ENCODE assay signal across 20 mouse cellular contexts in the genomic region with DNA sequence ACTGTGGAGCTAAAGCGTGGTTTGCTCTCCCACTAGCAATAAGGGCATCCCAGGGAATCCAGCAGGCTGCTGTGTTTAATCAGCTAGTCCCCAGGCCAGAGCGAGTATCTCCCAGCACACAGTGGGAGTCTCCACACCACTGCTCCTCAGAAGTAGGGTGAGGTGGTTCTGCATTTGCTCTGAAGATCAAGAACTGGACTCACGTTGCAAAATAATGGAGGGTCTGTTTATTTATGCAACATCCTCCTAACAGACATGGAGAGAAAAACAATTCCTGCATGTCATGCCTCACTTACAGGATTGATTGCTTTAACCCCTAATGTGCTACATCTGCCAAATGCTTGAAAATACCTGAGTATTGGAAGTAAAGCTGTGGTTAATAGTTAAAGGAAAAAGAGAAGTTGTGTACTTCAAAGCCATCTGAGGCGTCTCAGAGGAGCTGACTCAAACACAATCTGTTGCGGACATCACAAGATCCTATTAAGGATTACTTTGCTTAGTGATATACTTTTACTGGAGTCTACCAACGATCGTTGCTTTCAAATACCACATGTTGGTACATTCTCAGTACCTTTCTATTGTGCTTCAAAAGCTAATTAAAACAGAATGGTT. TPM values are rescaled to one million over a fixed set of nuclear protein-coding genes. Genes with fewer than 3 reads are reported as not detected.
A peak's percentile ranks its signal among the peaks of the same experiment; 100 is the strongest.
DNase-seq lines count a peak whose midpoint lies in the region; ATAC-seq and TF ChIP-seq lines count a peak whose summit lies in the region.
"Had no signal": no experiment of that assay in that cellular context is flagged by ENCODE, and none has a peak within 500 bp of the region (broad histone marks: within the 10 kb centered on the region; RNA-seq: fewer than 3 reads in every experiment).

No protein-coding gene starts in this region.

- no peak for TF ChIP-seq EP300 in heart, adult 2 months (IDR thresholded peaks at IDR 0.05; ENCODE audit: insufficient read depth, low read depth, low read length)

- TF ChIP-seq POLR2A in heart, adult 2 months (IDR thresholded peaks at IDR 0.05; ENCODE audit: insufficient read depth, low read depth, low read length) = no peak

- peaks cover 2% of the 10 kb centered on the region for H3K4me1 ChIP-seq in heart, adult 2 months (ENCODE audit: control insufficient read depth, insufficient read depth, low read length)

- no peak overlapping the region for H3K27ac ChIP-seq in heart, adult 2 months
- peak overlapping the region; percentile 80 for H3K27ac ChIP-seq in layer of hippocampus, adult 2 months
- H3K27ac ChIP-seq: embryonic facial prominence, embryonic 12.5 days; heart, embryonic 10.5 days; hindbrain, embryonic 10.5 days; limb, embryonic 15.5 days; neural tube, embryonic 12.5 days had no signal

- peak; percentile 67 for DNase-seq in heart, adult 11 months
- DNase-seq in heart, adult 2 months = no peak
- no peak for DNase-seq in layer of hippocampus, adult 2 months (ENCODE audit: low spot score in 2 of 2)
- DNase-seq in layer of hippocampus, postnatal 14 days (ENCODE audit: low spot score in 2 of 2) = no peak
- no peak for DNase-seq in cerebellum, postnatal 25 days
- DNase-seq: adrenal gland, postnatal 14 days; cerebellum, adult 11-12 months; cerebellum, postnatal 36 days; gastrocnemius, postnatal 14 days; lung, postnatal 14 days; thymus, postnatal 14 days had no signal

- intact Hi-C loops in heart, adult 2 months (cut with DNase I) = loop anchor here (5.0 kb wide), 2 partner anchors 158 to 583 kb away; partner anchors contain the start of gene Ap3b1

- H3K79me2 ChIP-seq in heart, adult 2 months (replicated peaks; ENCODE audit: control insufficient read depth, insufficient read depth, low read length) = no peaks in the 10 kb centered on the region

- no peak overlapping the region for H3K9ac ChIP-seq in heart, adult 2 months (ENCODE audit: low read depth, low read length)
- H3K9ac ChIP-seq: embryonic facial prominence, embryonic 12.5 days; limb, embryonic 15.5 days; neural tube, embryonic 12.5 days had no signal

- TF ChIP-seq CTCF in heart, adult 2 months (IDR thresholded peaks at IDR 0.05) = no peak
- no peak for TF ChIP-seq CTCF in layer of hippocampus, adult 2 months (conservative IDR thresholded peaks at IDR 0.05)

- ATAC-seq in common myeloid progenitor, adult 5-6 weeks (replicated peaks; ENCODE audit: low read depth, poor library complexity, severe bottlenecking) = 0 out of 2 replicates have a peak, but pooled peaks have one; percentile 9
- ATAC-seq in megakaryocyte progenitor cell, adult 5-6 weeks (replicated peaks; ENCODE audit: poor library complexity) = peak; percentile 30
- ATAC-seq: forebrain, embryonic 14.5 days had no signal

- WGBS in heart, adult 2 months = 79% methylated on average over 7 of the region's 7 CpGs

- no peak overlapping the region for H3K4me3 ChIP-seq in heart, adult 2 months
- peak overlapping the region; percentile 45 for H3K4me3 ChIP-seq in layer of hippocampus, adult 2 months
- H3K4me3 ChIP-seq: embryonic facial prominence, embryonic 12.5 days; heart, embryonic 10.5 days; hindbrain, embryonic 10.5 days; limb, embryonic 15.5 days; neural tube, embryonic 12.5 days had no signal

- no peaks in the 10 kb centered on the region for H3K27me3 ChIP-seq in heart, adult 2 months (ENCODE audit: control insufficient read depth, insufficient read depth, low read length)
- H3K27me3 ChIP-seq: limb, embryonic 15.5 days; neural tube, embryonic 12.5 days had no signal

- no peaks in the 10 kb centered on the region for H3K36me3 ChIP-seq in heart, adult 2 months (ENCODE audit: control insufficient read depth, insufficient read depth, low read length)
- H3K36me3 ChIP-seq: embryonic facial prominence, embryonic 12.5 days; G1E; heart, embryonic 10.5 days; hindbrain, embryonic 10.5 days; limb, embryonic 15.5 days; neural tube, embryonic 12.5 days had no signal

RNA-seq across cellular contexts. Expression of gene Arsb, which starts 2.4 kb away (rescaled TPM):
- total RNA-seq in heart, adult 2 months (2021) = 1 to 10 TPM; 4.6 to 5.7 TPM
- polyA plus RNA-seq in heart, adult 2 months (2012; rRNA removed) = 9.6 and 14.6 TPM in 2 replicates
- total RNA-seq in layer of hippocampus, adult 2 months (2021) = 10 to 100 TPM; 87.0 to 95.3 TPM
- total RNA-seq in layer of hippocampus, postnatal 14 days (2021) = 100 to 1,000 TPM; 106 to 114 TPM
- 7.6 and 10.2 TPM in 2 replicates for total RNA-seq in common myeloid progenitor, adult 5-6 weeks (2017)
- 157 TPM in 2 replicates for total RNA-seq in megakaryocyte progenitor cell, adult 5-6 weeks (2015)
- total RNA-seq in megakaryocyte progenitor cell, adult 5-6 weeks (2017) = 32.4 and 33.8 TPM in 2 replicates
